Mouse (Mus musculus) liver, embryonic 14.5 days (tissue): ENCODE results near the gene Nfx1.

Source experiments
- CTCF ChIP-seq: IDR thresholded peaks from 2 replicates; pipeline ENCODE4 v1.5.1; 2016; ENCODE audit warnings: antibody characterized with exemption, low read depth, control low read depth
- EP300 ChIP-seq: IDR thresholded peaks from 2 replicates; pipeline ENCODE4 v1.6.1; 2016; ENCODE audit warnings: antibody characterized with exemption, low read depth

DNA sequence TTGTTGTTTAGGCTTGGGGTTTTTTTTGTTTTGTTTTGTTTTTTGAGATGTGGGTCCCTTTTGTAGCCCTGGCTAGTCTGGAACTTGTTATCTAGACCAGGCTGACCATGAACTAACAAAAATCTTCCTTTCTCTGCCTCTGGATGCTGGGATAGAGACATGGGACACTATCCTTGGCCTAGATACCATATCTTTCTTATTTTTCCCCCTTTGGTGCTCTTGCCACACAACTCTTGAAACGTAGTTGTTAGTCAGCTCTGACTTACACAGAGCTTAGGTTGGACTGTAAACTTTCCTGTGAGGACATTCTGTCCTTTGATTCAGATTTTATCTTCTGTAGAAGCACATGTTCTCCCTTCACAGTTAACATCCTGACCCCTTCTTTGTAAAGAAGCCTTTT, 8.7 kb downstream of the Nfx1 start:
- TF ChIP-seq CTCF (no peak), EP300 (no peak)
